Mouse (Mus musculus) lung, embryonic 14.5 days (tissue): ENCODE measurements at regions not wholly inside any gene's neighbourhood (a gene's known extent, or its start where the extent isn't known, plus 50 kb on each side); places are given as distances from the start of the nearest gene placed in this dataset.

Experiments
- ATAC-seq: fragments of 200-750 bp; cut with Nextera tagmentation; 2 replicates; pipeline ENCODE4 v1.8.0; 2017; ENCODE audit warnings: mild to moderate bottlenecking, moderate TSS enrichment, moderate library complexity; ENCODE audit not compliant: insufficient read depth
- DNase-seq: peaks from one replicate; pipeline ENCODE4 v3.0.0-alpha.2; 2015
- H3K27ac ChIP-seq: fragments of 300-500 bp; sonication (generic); 2 replicates; pipeline ENCODE4 v1.5.1; 2014; ENCODE audit warnings: low read depth, mild to moderate bottlenecking, moderate library complexity
- H3K27me3 ChIP-seq: fragments of 300-500 bp; sonication (generic); 2 replicates; pipeline ENCODE4 v1.6.1; 2014; ENCODE audit warnings: low read length, control low read depth; ENCODE audit not compliant: insufficient read depth
- H3K36me3 ChIP-seq: fragments of 300-500 bp; sonication (generic); 2 replicates; pipeline ENCODE4 v1.6.1; 2014; ENCODE audit warnings: control low read depth; ENCODE audit not compliant: insufficient read depth
- H3K4me1 ChIP-seq: fragments of 300-500 bp; sonication (generic); 2 replicates; pipeline ENCODE4 v1.6.1; 2014; ENCODE audit warnings: antibody characterized with exemption, control low read depth; ENCODE audit not compliant: insufficient read depth
- H3K4me2 ChIP-seq: fragments of 300-500 bp; sonication (generic); 2 replicates; pipeline ENCODE4 v1.6.1; 2014; ENCODE audit warnings: mild to moderate bottlenecking
- H3K4me3 ChIP-seq: fragments of 300-500 bp; sonication (generic); 2 replicates; pipeline ENCODE4 v1.5.1; 2014; ENCODE audit warnings: low read depth, low read length
- H3K9ac ChIP-seq: fragments of 300-500 bp; sonication (generic); 2 replicates; pipeline ENCODE4 v1.6.1; 2014
- H3K9me3 ChIP-seq: fragments of 300-500 bp; sonication (generic); 2 replicates; pipeline ENCODE4 v1.6.1; 2016; ENCODE audit warnings: low read depth, low read length, control low read depth
- CTCF ChIP-seq: IDR thresholded peaks from 2 replicates; pipeline ENCODE4 v1.5.1; 2016; ENCODE audit warnings: antibody characterized with exemption, low read depth
- WGBS: fragments of 180-500 bp; shearing (Covaris S2); extraction: QIAGEN DNeasy Blood & Tissue Kit; methylation state at CpG from one replicate; pipeline ENCODE4 v1.1.7; 2014; 5-methylcytosine and 5-hydroxymethylcytosine counted together

GRCm38 (mm10) chr5:61943376-61943775 lies 134.8 kb downstream of the G6pd2 start:
- DNase-seq (no peak), ATAC-seq (no peak)
- Histone ChIP-seq H3K36me3 (no peaks in the 10 kb centered on the region), H3K4me1 (no peaks in the 10 kb centered on the region), H3K4me3 (no peak overlapping the region), H3K4me2 (no peak overlapping the region), H3K27me3 (no peaks in the 10 kb centered on the region), H3K9me3 (no peaks in the 10 kb centered on the region), H3K9ac (no peak overlapping the region), H3K27ac (no peak overlapping the region)
- TF ChIP-seq CTCF: no peak
- WGBS: 87% methylated on average over 1 of the region's 1 CpGs

GRCm38 (mm10) chr5:61985211-61985610 lies 176.6 kb downstream of the G6pd2 start:
- no peak for DNase-seq
- Histone ChIP-seq H3K36me3 (no peaks in the 10 kb centered on the region), H3K4me2 (no peak overlapping the region), H3K27me3 (no peaks in the 10 kb centered on the region), H3K9ac (no peak overlapping the region), H3K9me3 (no peaks in the 10 kb centered on the region), H3K27ac (no peak overlapping the region), H3K4me1 (no peaks in the 10 kb centered on the region), H3K4me3 (no peak overlapping the region)
- TF ChIP-seq CTCF: no peak
- no peak for ATAC-seq
- WGBS: 48% methylated on average over 1 of the region's 1 CpGs

GRCm38 (mm10) chr5:62019506-62019905 lies 210.9 kb downstream of the G6pd2 start:
- TF ChIP-seq CTCF: no peak
- no peak for DNase-seq
- H3K9ac ChIP-seq: no peak overlapping the region
- no peak overlapping the region for H3K4me3 ChIP-seq
- 62% methylated on average over 4 of the region's 4 CpGs for WGBS
- H3K9me3 ChIP-seq: no peaks in the 10 kb centered on the region
- H3K4me1 ChIP-seq: no peaks in the 10 kb centered on the region
- ATAC-seq: no peak
- no peaks in the 10 kb centered on the region for H3K27me3 ChIP-seq
- no peak overlapping the region for H3K4me2 ChIP-seq
- no peak overlapping the region for H3K27ac ChIP-seq
- no peaks in the 10 kb centered on the region for H3K36me3 ChIP-seq

- Histone ChIP-seq H3K9ac (no peak overlapping the region), H3K4me1 (no peaks in the 10 kb centered on the region), H3K4me2 (no peak overlapping the region), H3K4me3 (no peak overlapping the region), H3K27ac (no peak overlapping the region), H3K27me3 (no peaks in the 10 kb centered on the region), H3K9me3 (no peaks in the 10 kb centered on the region), H3K36me3 (no peaks in the 10 kb centered on the region)
- no peak for DNase-seq
- no peak for ATAC-seq
- TF ChIP-seq CTCF: no peak
Measured at GRCm38 (mm10) chr5:62020260-62020659, 211.6 kb downstream of the G6pd2 start.

GRCm38 (mm10) chr5:62041475-62041874 lies 232.9 kb downstream of the G6pd2 start:
- Histone ChIP-seq H3K4me3 (no peak overlapping the region), H3K9ac (no peak overlapping the region), H3K4me2 (no peak overlapping the region), H3K4me1 (no peaks in the 10 kb centered on the region), H3K36me3 (no peaks in the 10 kb centered on the region), H3K27me3 (no peaks in the 10 kb centered on the region), H3K27ac (no peak overlapping the region), H3K9me3 (no peaks in the 10 kb centered on the region)
- ATAC-seq (no peak), DNase-seq (no peak)
- TF ChIP-seq CTCF: no peak
- 73% methylated on average over 2 of the region's 2 CpGs for WGBS

- ATAC-seq: no peak
- Histone ChIP-seq H3K36me3 (no peaks in the 10 kb centered on the region), H3K27ac (no peak overlapping the region), H3K4me2 (no peak overlapping the region), H3K9ac (no peak overlapping the region), H3K4me1 (no peaks in the 10 kb centered on the region), H3K9me3 (no peaks in the 10 kb centered on the region), H3K27me3 (no peaks in the 10 kb centered on the region), H3K4me3 (no peak overlapping the region)
- TF ChIP-seq CTCF: no peak
- WGBS: 62% methylated on average over 2 of the region's 2 CpGs
- DNase-seq: no peak
Measured at GRCm38 (mm10) chr5:62043678-62044077, 235.1 kb downstream of the G6pd2 start.

GRCm38 (mm10) chr5:62078998-62079397 lies 270.4 kb downstream of the G6pd2 start:
- no peaks in the 10 kb centered on the region for H3K27me3 ChIP-seq
- H3K4me2 ChIP-seq: no peak overlapping the region
- no peak overlapping the region for H3K4me3 ChIP-seq
- ATAC-seq: no peak
- no peak for DNase-seq
- H3K27ac ChIP-seq: no peak overlapping the region
- TF ChIP-seq CTCF: no peak
- no peaks in the 10 kb centered on the region for H3K4me1 ChIP-seq
- H3K36me3 ChIP-seq: no peaks in the 10 kb centered on the region
- H3K9me3 ChIP-seq: no peaks in the 10 kb centered on the region
- H3K9ac ChIP-seq: no peak overlapping the region

GRCm38 (mm10) chr5:62089538-62089937 lies 280.9 kb downstream of the G6pd2 start:
- no peak overlapping the region for H3K27ac ChIP-seq
- no peaks in the 10 kb centered on the region for H3K4me1 ChIP-seq
- no peak overlapping the region for H3K4me3 ChIP-seq
- H3K4me2 ChIP-seq: no peak overlapping the region
- no peaks in the 10 kb centered on the region for H3K36me3 ChIP-seq
- no peak for TF ChIP-seq CTCF
- WGBS: 83% methylated on average over 1 of the region's 1 CpGs
- no peaks in the 10 kb centered on the region for H3K27me3 ChIP-seq
- DNase-seq (no peak), ATAC-seq (no peak)
- no peak overlapping the region for H3K9ac ChIP-seq
- H3K9me3 ChIP-seq: no peaks in the 10 kb centered on the region
